Mouse (Mus musculus): ENCODE data around the gene Ugt1a2.

Ugt1a2 gene

DNA sequence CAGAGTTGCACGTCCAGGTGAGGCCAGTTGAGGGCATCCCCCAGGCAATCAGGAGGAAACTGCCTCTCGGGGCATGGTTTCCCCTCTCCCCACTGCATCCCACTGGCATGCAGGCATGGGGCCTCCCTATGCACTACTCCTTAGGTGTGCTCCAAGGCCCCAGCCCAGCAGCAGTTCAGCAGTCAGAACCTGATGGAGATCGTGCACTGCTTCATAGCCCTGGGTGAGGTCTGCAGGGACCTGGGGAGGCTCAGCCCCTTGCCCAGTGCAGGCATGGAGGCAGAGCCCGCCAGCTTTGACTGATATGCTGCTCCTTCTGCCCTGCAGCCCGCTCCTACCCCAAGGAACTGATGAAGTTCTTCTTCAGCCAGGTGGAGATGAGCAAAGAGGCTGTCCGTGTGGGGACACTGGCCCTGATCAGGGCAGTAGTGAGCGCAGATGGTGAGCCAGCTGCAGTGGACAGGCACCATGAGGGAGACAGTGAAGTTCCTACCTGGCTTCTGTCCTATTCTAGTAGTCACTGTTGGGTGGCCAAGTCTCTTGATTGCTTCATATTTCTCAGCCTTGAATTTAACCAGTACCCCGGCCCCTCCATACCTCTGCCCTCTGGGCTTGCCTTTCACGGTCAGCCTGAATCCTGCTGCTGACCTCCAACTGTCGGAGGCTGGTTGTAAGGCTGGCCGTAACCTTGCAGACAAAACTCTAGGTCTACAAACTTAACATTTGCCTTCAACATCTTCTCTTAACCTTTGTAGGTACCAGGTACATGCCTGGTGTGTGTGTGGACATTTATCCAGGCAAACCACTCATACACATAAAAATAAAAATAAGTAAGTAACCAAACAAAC, 34.9 kb downstream of the Ugt1a2 start:
- DNase-seq = no peak

DNA sequence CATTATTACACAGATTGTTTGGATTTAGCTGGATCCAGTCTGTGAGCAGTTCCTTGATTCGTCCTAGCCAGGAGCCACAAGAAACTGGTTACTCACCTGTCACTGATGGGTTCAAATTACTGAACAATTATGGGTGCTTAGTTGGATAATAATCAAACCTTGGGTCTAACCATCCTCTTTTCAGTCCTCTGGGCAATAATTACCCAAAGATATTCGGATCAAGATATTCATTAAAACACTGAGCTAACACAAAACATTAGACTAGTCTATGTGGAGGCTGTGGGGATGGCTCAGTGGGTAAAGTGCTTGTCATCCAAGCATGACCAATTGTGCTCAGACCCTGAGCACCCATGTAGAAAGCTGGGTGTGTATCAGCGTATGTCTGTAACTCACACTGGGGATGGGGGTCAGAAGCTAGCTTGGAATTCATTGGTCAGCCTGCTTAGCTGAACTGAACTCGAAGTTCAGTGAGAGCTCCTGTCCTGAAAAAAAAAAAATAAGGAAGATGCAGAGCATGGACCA, 35.6 kb downstream of the Ugt1a2 start:
- DNase-seq = peak in 1 of 2 experiments; percentile 49

DNA sequence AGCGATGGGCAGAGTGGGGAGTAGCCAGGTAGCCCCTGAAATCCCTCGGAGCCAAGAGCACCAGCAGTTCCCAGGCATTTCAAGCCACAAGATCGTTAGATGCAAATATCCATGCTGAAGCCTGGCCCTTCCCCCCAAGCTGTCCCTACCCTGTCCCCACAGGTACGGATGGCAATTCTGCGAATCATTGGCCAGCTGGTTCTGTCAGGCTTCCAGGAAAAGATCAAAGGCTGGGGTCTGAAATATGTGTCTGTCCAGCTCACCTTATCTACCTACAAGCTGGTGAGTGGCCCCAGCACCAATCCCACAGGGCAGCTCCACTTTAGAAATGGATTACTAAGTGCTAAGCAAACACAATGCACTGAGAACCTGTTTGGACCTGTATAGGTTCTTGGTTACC, 36.9 kb downstream of the Ugt1a2 start:
- no peak for DNase-seq

DNA sequence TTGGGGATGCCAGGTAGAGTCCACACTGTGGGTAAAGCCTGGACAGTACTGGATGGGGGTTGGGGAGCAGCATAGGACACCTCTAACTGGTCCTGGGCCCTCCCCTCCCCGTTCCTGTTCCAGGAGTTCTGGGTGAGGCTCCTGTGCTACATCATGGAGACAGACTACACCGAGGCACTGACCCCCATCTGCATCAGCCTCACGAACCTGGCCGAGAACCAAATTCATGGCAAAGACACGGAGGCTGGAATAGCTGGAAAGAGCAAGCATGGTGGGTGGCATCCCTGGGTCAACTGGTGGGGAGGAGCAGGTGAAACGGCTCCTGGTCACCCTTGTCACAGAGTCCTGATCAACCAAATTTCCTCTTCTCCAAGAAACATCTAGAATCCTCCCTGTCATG, 38.4 kb downstream of the Ugt1a2 start:
- no peak for DNase-seq

DNA sequence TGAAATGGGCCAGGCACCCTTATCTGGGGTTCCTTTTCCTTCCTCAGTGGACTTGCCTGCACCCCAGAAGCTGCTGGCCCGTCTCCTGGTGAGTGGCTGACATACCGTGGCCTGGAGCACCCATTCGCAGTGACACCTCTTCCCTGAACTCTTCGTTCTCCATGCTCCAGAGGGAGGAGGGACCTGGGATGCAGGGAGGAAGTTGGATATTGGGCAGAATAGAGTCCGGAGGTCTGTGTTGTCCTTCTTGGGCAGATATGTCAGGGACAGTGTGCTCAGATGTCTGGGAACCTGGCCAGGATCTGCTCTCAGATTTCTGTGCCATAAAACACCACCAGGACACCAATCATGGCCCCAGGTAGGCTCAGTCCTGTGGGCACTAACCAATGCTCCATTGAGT, 39.7 kb downstream of the Ugt1a2 start:
- no peak for DNase-seq

DNA sequence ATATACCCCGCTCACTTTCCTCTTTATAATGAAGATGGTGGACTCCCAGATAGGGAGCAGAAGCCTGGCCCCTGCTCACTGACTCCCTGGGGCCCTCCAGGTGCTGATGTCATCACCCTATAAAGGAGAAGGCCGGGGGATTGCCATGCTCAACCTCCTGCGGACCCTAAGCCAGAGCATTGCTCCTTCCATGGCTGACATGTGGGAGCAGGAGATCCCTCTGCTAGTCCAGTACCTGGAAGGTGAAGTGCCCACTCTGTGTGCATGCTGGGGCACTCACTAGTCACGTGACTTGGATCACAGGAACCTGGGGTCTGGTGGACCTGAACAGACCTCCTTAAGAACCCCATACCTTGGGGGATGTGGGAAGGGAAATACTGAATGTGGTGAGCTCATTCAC, 40.2 kb downstream of the Ugt1a2 start:
- DNase-seq = no peak

DNA sequence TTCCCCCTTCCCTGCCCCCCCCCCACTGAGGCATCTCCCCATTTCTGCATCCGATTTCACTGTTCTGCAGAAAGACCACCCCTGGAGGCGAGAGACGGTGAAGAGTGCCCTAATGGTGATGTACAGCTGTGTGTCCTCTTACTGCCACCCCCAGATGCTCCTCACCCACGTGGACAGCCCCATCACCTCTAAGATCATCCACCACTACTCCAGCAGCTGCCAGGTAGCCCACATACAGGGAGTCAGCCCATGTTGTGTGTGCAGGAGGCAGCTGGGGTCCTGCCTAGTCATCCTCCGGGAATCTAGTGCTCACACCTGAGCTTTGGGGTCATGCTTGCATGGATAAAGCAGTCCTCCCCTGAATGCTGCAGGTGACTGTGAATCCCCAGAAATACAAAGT, 43.5 kb downstream of the Ugt1a2 start:
- no peak for DNase-seq

DNA sequence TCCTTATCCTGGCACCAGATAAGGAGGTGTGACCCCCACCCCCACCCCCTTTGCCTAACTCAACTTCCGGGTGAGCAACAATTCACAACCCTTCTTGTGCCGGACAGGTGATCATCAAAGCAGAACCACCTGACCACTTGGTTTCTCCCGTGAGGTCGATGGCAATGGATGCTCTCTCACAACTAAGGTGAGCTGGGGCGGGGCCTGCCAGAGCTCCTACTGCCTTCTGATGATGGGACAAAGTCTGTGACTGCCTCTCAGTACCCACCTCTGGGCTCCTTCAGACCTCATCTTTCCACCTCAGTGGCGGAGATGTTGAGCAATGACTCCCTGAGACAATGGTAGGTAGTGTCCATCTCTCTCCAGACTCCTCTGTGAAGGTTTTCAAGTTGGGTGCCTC, 45.5 kb downstream of the Ugt1a2 start:
- DNase-seq = no peak

DNA sequence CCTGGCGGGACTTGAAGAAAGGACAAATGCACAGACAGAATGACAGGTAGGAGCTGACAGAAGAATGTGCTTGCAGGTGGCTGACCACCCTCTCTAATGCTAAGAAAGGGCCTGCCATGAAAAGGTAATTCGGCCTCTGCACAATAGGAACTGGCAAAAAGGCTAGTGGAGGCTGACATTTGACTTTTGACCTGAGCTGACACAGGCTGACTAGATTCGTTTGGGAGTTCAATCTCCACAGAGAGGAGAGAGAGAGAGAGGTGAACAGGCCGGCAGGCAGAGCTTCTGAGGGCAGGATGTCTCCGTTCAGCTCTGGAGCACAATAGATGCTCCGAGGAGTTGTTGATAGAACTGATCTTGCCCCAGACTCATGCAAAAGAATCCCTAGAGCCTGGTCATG, 46.0 kb downstream of the Ugt1a2 start:
- no peak for DNase-seq

DNA sequence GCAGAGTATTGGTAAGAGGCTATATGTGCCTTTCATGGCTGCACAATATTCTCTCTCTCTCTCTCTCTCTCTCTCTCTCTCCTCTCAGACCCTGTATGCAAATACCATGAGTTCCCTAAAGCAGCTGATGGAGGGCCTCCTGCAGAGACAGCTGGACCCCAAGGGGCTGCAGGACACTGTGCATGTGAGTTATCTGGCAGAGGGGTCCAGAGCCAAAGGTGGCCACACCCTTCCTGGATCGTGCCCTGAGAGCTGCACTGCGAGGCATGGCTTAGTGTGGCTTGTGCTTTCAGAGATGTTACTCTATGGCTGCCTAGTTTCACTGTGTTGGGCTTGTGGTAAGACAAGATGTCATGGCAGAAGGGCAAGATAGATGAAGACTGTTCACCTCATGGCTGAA, 47.3 kb downstream of the Ugt1a2 start:
- no peak for DNase-seq

DNA sequence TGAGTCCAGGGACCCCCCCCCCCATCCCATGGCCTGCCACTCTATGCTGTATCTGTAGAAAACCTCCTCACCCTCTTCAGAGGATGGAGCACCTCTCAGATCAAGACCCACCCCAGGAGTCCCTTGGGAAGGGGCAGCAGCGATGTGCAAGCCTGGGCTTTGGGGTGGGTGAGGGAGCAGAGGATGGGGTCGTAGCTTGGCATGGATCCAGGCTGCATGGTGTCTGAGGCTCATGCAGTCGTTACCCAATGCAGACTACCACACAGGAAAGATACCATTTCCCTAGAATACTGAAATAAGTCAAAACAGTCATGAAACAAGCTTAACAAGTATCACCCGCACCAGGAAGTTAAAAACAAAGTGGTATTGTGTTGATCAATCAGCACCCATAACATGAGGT, 48.3 kb downstream of the Ugt1a2 start:
- no peak for DNase-seq

DNA sequence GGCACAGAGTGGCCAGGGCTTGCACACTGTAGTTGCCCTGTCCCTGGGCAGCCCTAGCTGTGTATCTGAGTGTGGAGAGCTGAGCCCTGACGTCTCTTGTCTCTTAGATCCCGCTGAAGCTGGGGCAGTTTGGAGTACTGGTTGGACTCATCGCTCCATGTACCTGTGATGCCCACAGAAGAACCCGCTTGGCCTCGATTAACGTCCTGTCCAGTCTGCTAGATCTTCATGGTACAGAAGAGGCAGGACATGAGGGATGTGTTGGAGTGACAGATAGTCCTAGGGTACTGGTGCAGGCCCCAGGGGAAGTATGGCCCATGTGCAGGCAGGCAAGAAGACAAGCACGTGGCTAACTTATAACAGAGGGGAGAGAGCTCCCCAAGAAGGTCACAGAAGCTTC, 49.2 kb downstream of the Ugt1a2 start:
- DNase-seq = no peak

DNA sequence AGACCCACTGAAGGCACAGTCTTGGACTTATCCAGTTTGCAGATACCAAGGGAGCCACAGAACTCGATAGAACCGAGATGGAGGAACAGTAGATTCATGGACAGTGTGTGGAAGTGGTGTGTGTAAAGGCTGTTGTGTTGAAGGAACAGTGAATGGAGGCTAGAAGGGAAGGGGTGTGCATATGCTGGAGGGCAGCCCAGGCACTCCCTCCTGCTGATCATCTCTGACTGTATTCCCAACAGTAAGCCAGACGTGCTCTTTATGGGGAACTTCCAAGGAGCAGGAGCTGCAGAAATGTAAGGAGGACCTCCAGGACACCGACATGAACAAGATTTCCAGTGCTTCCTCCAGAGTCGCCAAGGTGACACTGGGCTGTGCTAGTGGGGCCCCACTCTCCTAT, 49.6 kb downstream of the Ugt1a2 start:
- no peak for DNase-seq

DNA sequence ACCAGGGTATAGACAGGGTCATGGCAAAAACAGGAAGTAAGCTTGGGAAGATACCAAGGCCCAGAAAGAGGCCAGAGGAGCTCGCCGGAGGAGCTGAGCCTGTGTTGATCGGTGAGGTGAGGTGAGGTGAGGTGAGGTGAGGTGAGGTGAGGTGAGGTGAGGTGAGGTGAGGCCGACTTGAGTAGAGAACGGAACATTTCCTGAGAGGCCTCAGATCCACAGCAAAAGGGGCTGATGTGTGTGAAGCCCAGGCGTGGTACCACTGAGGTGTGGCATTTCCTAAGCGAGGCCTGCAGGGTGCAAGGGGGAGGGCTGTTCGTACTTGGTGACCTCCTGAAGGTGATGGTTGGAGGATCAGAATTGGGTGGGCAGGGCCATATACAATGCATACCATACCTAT, 52.7 kb downstream of the Ugt1a2 start:
- DNase-seq = no peak

DNA sequence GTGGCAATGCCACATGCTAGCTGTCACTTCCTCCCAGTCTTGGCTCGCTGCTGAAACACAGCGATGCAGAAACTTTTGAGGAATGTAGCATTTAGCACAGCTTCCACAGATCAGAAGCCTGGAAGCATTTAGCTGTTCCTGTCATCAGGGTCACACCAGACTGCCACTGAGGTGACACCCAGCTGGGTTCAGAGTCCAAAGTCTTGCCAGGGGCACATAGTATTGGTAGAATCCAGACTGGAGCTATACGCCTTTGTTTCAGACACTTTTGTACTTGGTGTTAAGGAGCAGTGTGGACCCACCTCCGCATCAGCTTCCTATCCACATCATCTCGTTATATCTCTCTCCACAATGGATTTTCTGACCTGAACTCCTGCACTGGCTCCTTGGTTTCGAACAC, 53.1 kb downstream of the Ugt1a2 start:
- DNase-seq = no peak

DNA sequence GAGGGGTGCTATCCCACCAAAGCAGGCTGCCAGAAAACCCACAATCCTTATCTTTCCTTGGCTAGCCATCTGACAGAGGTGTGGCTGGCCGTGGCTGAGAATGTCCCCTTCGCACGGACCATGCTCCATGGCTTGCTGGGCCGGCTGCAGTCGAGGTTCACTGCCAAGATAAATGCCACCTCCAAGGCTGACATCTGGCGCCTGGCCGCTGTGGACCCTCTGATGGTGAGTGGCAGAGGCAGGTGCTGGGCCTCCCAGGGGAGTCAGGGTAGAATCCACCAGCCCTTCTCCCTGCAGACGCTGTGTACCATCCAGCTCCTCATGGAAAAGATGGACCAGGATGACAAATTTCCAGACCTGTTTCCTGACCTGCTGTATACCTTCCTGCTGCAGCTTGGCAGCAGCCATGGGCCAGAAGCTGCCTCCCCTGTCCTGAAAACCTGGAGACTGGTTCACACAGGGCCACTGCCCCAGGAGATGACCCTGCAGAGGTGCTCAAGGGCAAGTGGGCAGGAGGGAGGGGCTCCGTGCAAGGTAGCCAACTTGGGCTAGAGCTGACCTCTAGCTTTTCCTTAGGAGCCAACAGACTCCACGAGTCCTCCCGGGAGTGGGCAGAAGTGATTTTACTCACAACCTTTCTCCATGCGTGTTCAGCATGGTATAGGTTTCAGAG, 54.5 kb downstream of the Ugt1a2 start:
- no peak for DNase-seq

DNA sequence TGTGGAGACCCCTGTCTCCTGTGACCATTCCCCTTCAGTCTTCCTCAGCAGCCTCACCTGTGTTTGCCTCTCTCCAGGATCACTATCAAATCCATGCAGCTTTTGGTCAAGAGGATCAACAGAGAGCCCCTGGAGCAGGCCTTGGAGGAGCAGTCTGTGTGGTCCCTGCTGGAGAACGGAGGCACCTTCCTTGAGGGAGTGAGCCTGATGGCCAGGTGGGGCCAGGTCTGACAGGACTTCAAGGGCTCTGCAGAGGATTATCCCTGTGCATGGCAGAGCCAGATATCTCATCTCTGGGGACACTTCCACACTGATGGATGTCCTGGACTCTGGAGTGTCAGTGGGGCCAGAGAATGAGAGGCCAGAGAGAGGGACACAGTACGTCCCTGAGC, 55.1 kb downstream of the Ugt1a2 start:
- no peak for DNase-seq

DNA sequence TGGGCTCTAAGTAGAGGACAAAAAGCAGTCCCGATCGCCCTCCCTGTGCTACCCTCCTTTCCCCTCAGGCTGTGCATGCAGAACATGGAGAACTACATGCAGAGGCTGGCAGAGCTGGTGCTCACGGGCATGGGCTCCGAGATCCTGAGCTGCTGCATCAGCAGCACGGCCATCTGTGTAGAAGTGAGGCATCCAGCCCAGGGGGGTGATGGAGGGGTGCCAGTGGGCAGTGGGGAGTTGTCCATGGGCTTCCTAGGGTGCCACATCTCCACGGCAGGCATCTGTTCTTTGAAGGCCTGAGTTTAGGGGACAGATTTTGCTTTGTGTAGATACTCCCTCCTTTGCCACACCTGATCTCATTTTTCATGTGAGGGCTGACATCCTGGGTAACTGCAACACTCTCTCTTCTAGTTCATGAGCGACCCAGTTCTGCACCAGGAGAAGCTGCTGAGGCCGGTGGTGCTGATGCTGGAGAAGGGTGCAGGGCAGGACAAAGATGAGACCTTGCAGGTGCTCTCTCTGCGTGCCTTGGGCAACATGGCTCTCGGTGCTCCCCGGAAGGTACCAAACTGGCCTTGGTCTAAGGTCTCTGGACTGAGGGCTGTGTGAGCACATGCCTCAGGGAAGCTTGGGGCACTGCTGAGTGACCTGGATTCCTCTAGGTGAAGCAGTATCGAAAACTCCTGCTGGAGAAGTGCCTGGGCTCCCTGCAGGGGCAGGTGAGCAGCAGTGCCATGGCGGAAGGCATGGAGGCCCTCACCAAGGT, 55.8 kb downstream of the Ugt1a2 start:
- DNase-seq = no peak

DNA sequence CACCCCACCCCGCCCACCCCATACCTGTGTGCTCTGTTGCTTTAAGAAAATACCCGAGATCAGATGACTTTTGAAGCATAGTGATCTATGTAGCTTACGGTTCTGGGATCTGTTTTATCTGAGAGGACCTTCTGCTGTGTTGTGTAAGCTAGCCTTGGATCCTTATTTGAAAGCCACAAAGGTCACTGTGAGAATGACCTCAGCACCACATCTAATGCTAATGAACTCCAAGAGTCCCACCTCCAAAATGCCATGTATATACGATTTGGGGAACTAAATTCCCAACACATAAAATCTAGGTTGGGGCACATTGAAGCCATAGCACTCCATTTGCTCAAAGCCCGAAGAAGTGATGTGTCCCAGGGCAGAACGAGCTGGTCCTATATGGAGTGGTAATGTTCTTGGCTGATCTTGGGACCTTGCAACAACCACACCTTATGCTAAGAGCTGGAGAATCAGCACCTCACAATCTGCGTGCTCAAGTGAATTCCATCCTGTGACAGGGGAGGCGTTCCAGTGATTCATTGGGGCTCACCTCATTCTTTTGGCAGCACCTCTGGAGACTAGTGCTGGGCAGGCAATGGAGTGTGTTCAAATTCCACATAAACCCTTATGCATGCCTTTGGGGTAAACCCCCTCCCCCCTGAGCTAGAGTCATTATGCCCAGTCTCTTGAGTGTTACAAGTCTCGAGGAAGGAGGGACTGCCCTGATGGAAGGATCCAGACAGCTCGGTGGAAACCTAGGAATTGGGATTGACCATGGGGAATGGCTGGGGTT, 56.7 kb downstream of the Ugt1a2 start:
- no peak for DNase-seq

DNA sequence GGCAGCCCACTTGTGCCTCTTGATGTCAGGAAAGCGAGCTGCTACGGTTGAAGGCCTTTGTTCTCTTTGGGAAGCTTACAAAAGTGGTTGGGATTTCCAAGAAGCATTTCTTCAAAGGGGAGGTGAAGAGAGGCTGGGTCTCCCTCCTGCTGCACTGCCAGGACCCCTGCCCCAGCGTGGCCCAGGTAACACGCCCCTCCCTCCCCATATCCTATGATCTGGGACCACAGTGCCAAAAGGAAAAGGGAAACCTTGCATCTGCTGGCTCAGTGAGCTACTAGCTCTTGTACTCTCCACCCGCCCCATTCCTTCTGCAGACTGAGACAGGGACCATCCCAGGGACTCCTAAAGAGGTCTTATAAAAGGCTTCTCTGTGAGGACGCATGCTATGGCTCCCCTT, 57.3 kb downstream of the Ugt1a2 start:
- DNase-seq = peak in 1 of 2 experiments; percentile 7

DNA sequence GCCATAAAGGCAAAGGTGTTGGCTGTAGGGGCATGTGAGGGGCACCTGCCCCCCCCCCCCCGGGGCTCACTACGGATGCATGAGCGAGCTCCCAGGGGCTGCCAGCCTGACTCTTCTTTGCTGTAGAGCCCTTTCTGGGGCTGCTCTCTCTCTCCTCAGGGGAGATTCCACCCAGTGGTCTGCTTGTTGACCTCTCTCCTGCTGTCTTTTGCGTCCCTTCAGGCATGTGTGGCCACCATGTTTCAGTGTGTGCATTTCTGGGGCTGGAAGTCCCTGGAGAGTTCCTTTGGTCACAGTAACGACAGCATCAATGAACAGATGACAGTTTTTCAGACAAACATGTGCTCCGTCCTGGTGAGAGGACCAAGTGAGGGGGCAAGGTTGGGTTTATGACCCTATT, 58.0 kb downstream of the Ugt1a2 start:
- DNase-seq = peak in 1 of 2 experiments; percentile 15

DNA sequence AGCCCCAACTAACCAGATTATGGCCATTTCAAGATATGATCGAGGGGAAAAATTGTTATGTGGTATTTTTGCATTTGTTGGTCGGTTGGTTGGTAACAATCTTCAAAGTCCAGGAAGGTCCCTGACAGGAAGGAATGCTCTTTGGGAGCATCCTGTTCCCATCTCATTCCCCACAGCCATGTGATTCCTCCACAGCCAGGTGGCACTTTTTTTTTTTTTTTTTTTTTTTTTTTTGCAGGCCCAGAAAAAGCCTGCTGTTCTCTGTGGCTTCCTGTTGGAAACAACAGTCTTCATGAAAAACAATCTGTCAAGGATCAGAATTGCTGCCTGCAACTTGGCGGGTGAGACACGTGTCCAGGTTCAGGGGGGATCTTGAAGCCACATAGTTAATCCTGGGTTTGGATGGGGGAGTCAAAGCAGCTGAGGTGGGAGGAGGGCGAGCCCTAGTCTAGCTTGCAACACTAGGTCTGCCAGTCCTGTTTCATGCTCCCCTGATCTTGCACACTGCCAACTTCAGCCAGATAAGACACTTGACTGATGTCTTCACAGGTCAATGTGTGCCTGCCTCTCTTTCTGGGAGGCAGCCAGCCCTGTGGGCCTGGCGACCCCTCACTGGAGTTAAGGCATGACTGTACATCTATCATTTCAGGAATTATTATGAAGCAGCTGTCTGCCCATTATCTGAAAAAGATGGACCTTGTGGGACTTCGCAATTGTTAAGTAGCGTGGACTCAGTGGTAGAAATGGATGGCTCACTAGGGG, 58.7 kb downstream of the Ugt1a2 start:
- DNase-seq = peak; percentile 62 to 71
